Mouse (Mus musculus) testis, adult 2 months (tissue): Measurements from ENCODE around the gene Nbea. TPM values are rescaled to one million over a fixed set of nuclear protein-coding genes. Genes with fewer than 3 reads are reported as not detected.

Source experiments
- H3K27ac ChIP-seq: fragments of 200-500 bp; 2 replicates; pipeline ENCODE4 v1.5.1; 2012; ENCODE audit warnings: low read depth, low read length; ENCODE audit not compliant: control insufficient read depth, insufficient read depth
- H3K27me3 ChIP-seq: fragments of 200-500 bp; 2 replicates; pipeline ENCODE4 v1.6.1; 2012; ENCODE audit warnings: mild to moderate bottlenecking, low read length, moderate library complexity; ENCODE audit not compliant: control insufficient read depth, insufficient read depth
- H3K36me3 ChIP-seq: fragments of 200-500 bp; 2 replicates; pipeline ENCODE4 v1.6.1; 2012; ENCODE audit warnings: mild to moderate bottlenecking, low read length; ENCODE audit not compliant: control insufficient read depth, insufficient read depth
- H3K4me1 ChIP-seq: fragments of 200-500 bp; 2 replicates; pipeline ENCODE4 v1.6.1; 2012; ENCODE audit warnings: low read length; ENCODE audit not compliant: control insufficient read depth, insufficient read depth
- H3K4me3 ChIP-seq: fragments of 200-500 bp; 2 replicates; pipeline ENCODE4 v1.5.1; 2012; ENCODE audit warnings: low read depth, mild to moderate bottlenecking, low read length, moderate library complexity, mixed read lengths; ENCODE audit not compliant: control insufficient read depth
- CTCF ChIP-seq: fragments of 200-500 bp; IDR thresholded peaks from 2 replicates; pipeline ENCODE4 v1.5.1; 2012; ENCODE audit warnings: low read depth, mild to moderate bottlenecking, inconsistent platforms, low read length, moderate library complexity; ENCODE audit not compliant: control insufficient read depth, insufficient read depth, insufficient replicate concordance
- POLR2A ChIP-seq: fragments of 200-500 bp; IDR thresholded peaks from 2 replicates; pipeline ENCODE4 v1.6.1; 2012; ENCODE audit warnings: low read depth, mild to moderate bottlenecking, inconsistent platforms, low read length, moderate library complexity; ENCODE audit not compliant: control insufficient read depth
- polyA plus RNA-seq: library from polyadenylated mRNA; depleted of rRNA; stranded (reverse); fragments of >200 nt; gene quantifications from 2 replicates; pipeline ENCODE4 v1.2.3, GENCODE M21; 2012

Gene Nbea
- polyA plus RNA-seq, 1 experiment = 7.9 TPM

DNA sequence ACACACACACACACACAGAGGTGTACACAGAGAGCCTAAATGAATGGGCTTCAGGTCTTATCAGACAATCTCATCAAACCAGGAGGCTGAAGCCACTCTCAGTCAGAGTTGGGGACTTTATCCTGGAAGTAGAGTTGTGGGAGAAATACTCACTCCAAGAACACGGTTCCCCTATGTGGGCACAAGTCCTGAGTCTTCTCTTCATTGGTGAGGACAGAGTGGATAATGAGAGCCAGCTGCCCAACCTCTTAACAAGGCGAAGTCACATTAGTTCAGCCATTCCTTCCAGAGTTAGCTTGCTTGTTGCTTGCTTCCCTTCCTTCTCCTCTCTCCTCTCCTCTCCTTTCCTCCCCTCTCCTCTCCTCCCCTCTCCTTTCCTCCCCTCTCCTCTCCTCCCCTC lies 584.8 kb downstream of the Nbea start:
- TF ChIP-seq CTCF (no peak), POLR2A (no peak)
- no peak overlapping the region for H3K27ac ChIP-seq
- H3K4me1 ChIP-seq = peaks cover 5% of the 10 kb centered on the region
- H3K4me3 ChIP-seq = no peak overlapping the region
- H3K36me3 ChIP-seq = no peaks in the 10 kb centered on the region
- H3K27me3 ChIP-seq = no peaks in the 10 kb centered on the region

DNA sequence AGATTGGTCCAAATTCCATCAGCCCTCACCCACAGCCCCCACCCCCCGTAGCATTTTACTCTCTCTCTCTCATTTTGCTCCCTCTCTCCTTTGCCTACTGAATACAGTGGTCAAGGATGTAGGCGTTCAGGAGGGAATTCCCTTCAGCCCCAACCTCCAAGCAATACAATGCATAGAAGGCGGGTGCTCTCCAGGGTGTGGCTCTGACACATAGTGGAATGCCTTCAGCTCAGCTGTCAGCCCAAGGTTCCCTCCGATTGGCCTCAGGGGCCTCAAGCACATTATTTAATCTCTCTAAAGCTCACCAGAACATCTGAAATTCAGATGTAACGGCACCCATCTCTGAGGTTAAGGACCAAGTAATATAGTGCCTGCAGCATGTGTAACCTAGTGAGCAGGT lies 590.2 kb downstream of the Nbea start:
- Histone ChIP-seq H3K4me1 (no peaks in the 10 kb centered on the region), H3K36me3 (no peaks in the 10 kb centered on the region), H3K4me3 (no peak overlapping the region), H3K27me3 (no peaks in the 10 kb centered on the region), H3K27ac (no peak overlapping the region)
- no peak for TF ChIP-seq POLR2A

DNA sequence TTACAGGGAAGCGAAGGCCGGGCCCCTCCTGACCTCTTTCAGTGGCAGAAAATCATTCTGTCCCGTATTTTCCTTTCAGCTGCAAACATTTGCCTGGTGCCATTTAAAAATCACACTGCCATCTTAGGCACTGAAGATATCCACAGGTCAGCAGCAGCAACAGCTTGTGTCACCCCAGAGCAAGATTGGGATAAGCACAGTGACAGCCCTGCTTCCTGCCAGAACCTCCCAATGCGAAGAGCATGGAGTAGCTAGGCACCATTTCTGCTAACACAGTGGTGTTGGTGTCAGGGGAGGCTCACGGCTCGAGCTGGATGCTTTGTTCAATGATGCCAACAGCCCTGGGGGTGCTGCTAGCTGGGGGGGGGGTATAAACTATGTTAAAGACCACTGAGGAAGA lies 592.8 kb downstream of the Nbea start:
- Histone ChIP-seq H3K4me1 (peaks cover 2% of the 10 kb centered on the region), H3K4me3 (no peak overlapping the region), H3K27me3 (no peaks in the 10 kb centered on the region), H3K36me3 (no peaks in the 10 kb centered on the region), H3K27ac (no peak overlapping the region)
- TF ChIP-seq POLR2A (no peak), CTCF (no peak)

DNA sequence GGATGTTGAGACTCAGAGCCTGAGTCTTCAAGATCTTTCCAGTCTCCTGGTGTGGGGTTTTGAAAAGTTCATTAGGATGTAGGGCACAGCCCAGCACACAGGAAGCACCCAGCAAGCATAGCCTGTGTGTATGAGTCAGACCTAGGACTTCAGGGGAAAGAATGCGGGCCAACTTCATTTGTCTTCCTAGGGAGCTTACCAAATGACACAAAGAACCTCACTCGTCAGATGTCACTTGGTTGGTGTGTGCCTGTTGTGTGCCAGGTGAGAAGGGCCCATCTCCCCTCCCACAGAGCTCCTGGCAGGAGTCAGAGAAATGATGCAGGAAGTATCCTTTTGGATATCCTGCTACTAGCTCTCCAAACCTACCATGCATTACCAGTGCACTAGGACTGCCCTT lies 593.2 kb downstream of the Nbea start:
- Histone ChIP-seq H3K27ac (no peak overlapping the region), H3K4me3 (no peak overlapping the region), H3K27me3 (no peaks in the 10 kb centered on the region), H3K36me3 (no peaks in the 10 kb centered on the region), H3K4me1 (peaks cover 2% of the 10 kb centered on the region)
- no peak for TF ChIP-seq POLR2A
- no peak for TF ChIP-seq CTCF

DNA sequence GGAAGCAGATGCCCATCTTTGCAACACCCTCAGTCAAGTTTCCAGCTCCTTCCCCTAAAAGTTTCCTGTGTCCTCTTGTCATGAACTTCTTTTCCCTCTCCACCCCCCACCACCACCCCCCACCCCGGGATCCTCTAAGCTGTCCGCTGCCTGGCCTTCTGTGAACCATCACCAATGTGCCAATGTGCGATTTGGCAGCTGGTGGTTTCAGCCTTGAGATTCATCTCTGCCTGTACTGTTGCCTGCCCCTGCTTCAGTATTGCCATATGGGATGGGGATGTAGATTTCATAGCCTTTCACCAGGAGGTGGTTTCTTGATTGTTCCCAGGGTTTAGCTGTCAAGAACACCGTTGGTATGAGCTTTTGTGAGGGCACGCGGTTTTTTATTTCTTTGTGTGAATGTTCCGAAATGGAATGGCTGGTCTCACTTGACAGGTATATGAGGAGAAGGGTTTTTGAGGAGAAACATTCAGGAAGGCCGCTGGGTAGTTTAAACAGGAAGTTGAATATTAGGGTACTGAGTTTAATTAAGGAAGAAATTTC lies 594.0 kb downstream of the Nbea start:
- Histone ChIP-seq H3K27me3 (no peaks in the 10 kb centered on the region), H3K4me3 (no peak overlapping the region), H3K36me3 (no peaks in the 10 kb centered on the region), H3K27ac (no peak overlapping the region), H3K4me1 (peaks cover 2% of the 10 kb centered on the region)
- TF ChIP-seq POLR2A (no peak), CTCF (no peak)

DNA sequence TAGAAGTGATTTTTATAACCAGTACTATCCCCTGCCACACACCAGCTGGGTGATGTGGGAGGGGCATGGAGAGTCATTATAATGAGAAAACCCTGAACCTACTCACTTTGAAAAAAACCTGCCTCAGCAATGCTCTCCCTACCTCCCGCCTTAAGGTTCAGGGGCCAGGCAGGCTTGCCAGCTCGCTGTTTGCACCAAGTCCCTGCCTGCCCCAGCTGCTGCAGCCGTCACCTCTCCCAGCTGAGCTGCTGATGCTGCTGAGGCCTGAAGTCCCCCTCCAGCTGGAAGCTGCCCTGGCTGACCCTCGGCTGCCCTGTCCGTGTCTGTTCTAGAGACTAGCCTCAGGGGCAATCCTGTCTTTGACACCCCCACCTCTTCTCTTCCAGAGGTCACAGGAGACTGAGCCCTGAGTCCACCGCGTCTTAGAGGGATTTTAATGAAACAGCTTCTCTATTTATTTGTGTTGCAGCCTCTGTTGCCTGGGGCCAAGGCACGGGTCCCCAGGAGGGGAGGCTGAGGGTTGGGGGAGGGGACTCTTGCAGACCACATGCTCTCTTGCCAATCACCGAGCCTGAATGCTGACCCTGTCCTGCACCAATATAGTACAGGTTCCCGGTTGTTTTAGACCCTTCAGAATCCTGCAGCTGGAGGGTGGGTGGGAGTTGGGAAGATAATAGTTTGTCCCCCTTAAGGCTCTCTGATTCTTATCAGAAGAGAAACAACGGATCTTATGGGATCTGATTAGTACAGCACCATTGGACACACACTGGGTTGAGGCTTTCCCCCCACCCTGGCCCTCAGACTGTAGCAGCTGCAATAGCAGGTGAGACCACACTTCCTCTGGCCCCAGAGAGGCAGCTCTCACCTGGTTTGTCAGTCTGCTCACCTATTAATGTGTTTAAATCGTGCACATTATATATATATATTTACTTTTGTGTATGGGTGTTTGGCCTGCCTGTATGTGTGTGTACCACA lies 595.2 kb downstream of the Nbea start:
- no peak overlapping the region for H3K4me3 ChIP-seq
- TF ChIP-seq POLR2A (no peak), CTCF (no peak)

DNA sequence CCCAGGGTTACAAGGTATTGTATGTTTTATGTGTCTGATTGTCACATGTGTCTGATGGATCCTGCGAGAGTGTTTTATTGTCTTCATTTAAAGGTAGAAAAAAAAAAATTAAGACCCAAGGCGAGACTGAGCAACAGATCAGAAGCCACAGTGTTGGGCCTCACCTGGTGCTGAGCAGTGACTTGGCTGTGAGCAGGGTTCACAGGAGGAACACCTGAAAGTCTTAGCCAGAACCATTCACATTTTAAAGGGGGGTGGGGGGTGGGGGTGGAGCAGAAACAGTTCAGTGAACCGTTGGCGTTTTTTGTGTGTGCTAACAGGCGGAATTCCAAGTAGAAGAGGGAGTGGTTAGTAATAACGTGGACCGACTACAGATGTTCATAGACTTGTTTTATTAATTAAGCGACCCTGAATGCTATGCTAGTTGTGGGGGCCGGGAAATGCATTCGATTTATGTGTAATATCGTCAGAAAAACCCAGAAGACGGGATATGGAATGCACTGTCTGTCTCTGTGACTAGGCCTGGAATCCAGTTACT lies 596.0 kb downstream of the Nbea start:
- no peak for TF ChIP-seq CTCF
- no peak for TF ChIP-seq POLR2A
- peaks cover 2% of the 10 kb centered on the region for H3K4me1 ChIP-seq
- no peaks in the 10 kb centered on the region for H3K36me3 ChIP-seq
- H3K27me3 ChIP-seq = no peaks in the 10 kb centered on the region
- H3K27ac ChIP-seq = no peak overlapping the region
- no peak overlapping the region for H3K4me3 ChIP-seq

More for the DNA sequence above, 595.2 kb downstream of the Nbea start:
- no peaks in the 10 kb centered on the region for H3K27me3 ChIP-seq
- H3K27ac ChIP-seq = no peak overlapping the region
- H3K4me1 ChIP-seq = peaks cover 2% of the 10 kb centered on the region
- no peaks in the 10 kb centered on the region for H3K36me3 ChIP-seq
